Mouse (Mus musculus): ENCODE data around the gene Gm20388.

DNA sequence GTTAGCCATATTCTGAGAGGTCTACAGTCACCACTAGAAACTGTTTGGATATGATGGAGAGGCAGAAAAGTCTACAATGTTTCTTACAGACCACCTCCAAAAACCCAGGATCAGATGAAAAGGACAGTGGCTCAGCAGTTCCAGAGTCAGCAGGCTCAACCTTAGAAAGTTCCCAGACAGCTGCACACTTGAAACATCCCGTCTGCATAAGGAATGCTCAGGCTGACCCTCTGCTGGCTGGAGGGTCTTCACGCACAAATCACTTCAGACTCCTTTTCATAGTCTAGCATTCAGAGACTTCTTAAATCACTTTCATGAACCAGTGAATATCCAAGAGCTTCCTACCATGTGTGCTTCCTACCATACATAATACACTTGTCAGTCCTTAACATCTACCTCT is 3081.7 kb downstream of the Gm20388 start:
- no peak for TF ChIP-seq POLR2A (IDR thresholded peaks at IDR 0.05; ENCODE audit: borderline replicate concordance, control insufficient read depth, low read depth, low read length)
- no peak for TF ChIP-seq CTCF (IDR thresholded peaks at IDR 0.05; ENCODE audit: control insufficient read depth, insufficient read depth, low read length)

All from bone marrow, adult 2 months (tissue).